Mouse (Mus musculus): ENCODE data around the gene Rbms1. TPM values are rescaled to one million over a fixed set of nuclear protein-coding genes. Genes with fewer than 3 reads are reported as not detected.

The Rbms1 gene
- polyA plus RNA-seq, 1 experiment from 2014 or later = 77.3 TPM

DNA sequence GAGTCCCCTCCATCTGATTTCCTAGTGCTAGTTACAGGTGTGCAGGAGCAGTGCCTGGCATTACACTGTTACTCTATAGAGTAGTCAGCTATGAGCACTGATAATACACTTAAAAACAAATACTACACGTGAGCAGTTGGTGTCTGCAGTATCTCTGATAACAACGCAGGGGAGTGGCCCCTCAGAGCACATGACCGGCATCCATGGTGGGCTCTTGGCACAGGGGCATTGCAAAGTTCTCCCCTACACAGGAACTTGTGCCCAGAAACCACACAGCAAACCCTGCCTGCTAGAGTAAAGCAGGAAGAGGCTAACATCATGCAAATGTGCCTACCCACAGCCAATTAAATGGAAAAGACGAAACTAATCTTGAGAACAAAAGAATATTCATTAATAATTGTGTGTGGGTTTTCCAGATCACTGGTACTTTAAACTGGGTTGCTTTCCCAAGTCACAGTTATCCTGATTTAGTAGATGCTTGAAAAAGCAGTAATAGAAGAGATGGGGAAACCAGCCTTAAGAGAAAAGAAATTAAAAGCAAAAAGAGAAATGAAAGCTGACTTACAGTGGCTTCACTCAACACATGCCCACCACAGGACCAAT lies 94.8 kb downstream of the Rbms1 start:
- ChIA-PET CTCF (interaction anchor here (1.1 kb wide), 2 partner anchors 8 to 12 kb away, joined by 3 read pairs; no protein-coding TSS in a partner anchor), POLR2A (interaction anchor here (0.6 kb wide), 1 partner anchor 444 kb away, joined by 7 read pairs; no protein-coding TSS in a partner anchor)
- in situ Hi-C loops (cut with MboI; ENCODE audit: low pct_unique_long_range_greater_than_20kb) = no loop called here
- DNase-seq (ENCODE audit: low read depth, low spot score) (no peak), ATAC-seq (no peak)
- no peaks in the 10 kb centered on the region for H3K27me3 ChIP-seq
- no peak for TF ChIP-seq CTCF (IDR thresholded peaks at IDR 0.05)

DNA sequence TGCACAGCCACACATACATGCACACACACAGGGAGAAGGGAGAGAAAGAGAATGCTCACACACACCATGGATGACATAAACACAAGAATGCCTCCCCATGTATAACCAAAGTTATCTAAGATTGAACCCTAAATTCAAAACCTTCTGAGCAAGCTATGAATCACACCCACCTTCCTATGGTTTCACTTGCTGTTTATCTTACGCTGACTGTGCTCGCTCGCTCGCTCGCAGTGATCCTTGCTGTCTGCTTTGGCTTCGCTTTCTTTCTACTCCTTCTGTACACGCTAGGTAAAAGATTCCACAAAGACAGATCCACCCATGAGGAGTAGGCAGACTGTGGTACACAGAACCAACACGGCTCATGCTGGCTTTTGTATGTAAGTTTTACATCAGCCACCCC lies 95.7 kb downstream of the Rbms1 start:
- in situ Hi-C loops (cut with MboI; ENCODE audit: low pct_unique_long_range_greater_than_20kb) = no loop called here
- ATAC-seq (no peak), DNase-seq (ENCODE audit: low read depth, low spot score) (no peak)
- no peaks in the 10 kb centered on the region for H3K27me3 ChIP-seq
- POLR2A ChIA-PET = no interaction called here
- CTCF ChIA-PET = no interaction called here
- TF ChIP-seq CTCF (IDR thresholded peaks at IDR 0.05) = no peak

DNA sequence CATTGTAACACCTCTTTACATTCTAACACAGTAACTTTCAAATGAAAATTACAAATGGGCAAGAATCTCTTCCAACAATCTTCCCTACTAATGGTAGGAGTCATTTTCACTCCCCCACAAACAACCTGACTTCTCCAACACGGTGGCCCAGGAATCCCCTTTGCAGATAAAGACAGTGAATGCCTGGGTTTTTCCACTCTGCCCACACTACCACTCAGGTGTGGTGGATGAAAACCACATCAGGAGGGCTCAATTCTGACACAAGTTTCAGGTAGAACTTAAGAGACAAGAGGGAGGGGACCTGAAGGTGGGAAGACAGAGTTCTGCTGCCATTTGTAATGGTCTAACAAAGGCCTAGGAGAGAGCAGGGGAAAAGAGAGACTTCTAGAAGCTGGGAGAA lies 97.1 kb downstream of the Rbms1 start:
- no peak for ATAC-seq
- no peak for TF ChIP-seq CTCF (IDR thresholded peaks at IDR 0.05)
- no peak for DNase-seq (ENCODE audit: low read depth, low spot score)
- POLR2A ChIA-PET = interaction anchor here (0.6 kb wide), 1 partner anchor 426 kb away, joined by 3 read pairs; no protein-coding TSS in a partner anchor
- no peaks in the 10 kb centered on the region for H3K27me3 ChIP-seq
- CTCF ChIA-PET = no interaction called here
- in situ Hi-C loops (cut with MboI; ENCODE audit: low pct_unique_long_range_greater_than_20kb) = no loop called here

DNA sequence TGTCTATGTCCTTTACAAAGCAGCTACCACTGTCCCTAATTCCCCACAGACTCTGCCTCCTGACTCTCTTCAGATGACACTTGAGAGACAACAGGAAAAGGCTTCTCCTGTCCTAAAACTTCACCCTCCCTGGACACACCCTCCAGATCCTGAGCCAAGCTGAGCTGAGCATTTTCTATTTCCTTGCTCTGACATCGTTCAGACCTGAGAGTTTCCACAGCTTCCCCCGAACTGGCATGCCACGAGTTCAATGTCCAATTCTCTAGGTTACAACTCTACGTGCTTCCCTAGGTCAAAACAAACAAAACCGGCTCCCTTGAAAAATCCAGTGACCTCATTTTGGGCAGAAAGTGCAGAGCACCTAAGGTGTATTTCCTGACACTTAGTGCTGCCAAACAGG lies 98.0 kb downstream of the Rbms1 start:
- ATAC-seq (no peak), DNase-seq (ENCODE audit: low read depth, low spot score) (no peak)
- no peak for TF ChIP-seq CTCF (IDR thresholded peaks at IDR 0.05)
- in situ Hi-C loops (cut with MboI; ENCODE audit: low pct_unique_long_range_greater_than_20kb) = no loop called here
- ChIA-PET POLR2A (interaction anchor here (0.6 kb wide), 1 partner anchor 432 kb away, joined by 3 read pairs; no protein-coding TSS in a partner anchor), CTCF (interaction anchor here (2.4 kb wide), 1 partner anchor 63 kb away, joined by 8 read pairs; no protein-coding TSS in a partner anchor)
- H3K27me3 ChIP-seq = no peaks in the 10 kb centered on the region

DNA sequence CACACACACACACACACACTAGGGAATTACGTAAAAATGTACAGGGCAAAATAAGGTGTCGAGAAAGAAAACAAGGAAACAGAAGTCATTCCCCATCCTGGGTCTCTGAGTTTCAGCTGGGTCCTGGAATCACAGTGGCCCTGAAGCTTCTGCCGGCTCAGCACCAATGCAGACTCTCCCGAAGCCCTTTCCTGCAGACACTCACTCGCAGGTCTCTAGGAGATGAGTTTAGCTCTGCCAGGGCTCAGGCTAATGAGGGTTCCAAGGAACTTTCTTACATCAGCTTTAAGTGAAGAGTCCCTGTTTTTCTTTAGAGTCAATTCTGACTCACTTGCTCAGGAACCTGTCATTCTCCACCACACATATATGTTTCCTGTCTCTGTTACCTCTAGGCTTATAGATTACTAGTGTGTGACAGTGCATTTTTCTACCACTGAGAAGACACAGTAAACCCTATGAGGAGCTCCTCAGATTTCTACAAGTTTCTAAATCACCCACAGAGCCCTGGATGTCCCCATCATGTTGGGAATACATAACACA lies 98.7 kb downstream of the Rbms1 start:
- ATAC-seq = no peak
- ChIA-PET CTCF (interaction anchor here (1.4 to 2.4 kb wide), 2 partner anchors 25 to 63 kb away, joined by 4 to 8 read pairs; no protein-coding TSS in a partner anchor), POLR2A (no interaction called here)
- DNase-seq (ENCODE audit: low read depth, low spot score) = no peak
- no peaks in the 10 kb centered on the region for H3K27me3 ChIP-seq
- no peak for TF ChIP-seq CTCF (IDR thresholded peaks at IDR 0.05)
- in situ Hi-C loops (cut with MboI; ENCODE audit: low pct_unique_long_range_greater_than_20kb) = no loop called here

DNA sequence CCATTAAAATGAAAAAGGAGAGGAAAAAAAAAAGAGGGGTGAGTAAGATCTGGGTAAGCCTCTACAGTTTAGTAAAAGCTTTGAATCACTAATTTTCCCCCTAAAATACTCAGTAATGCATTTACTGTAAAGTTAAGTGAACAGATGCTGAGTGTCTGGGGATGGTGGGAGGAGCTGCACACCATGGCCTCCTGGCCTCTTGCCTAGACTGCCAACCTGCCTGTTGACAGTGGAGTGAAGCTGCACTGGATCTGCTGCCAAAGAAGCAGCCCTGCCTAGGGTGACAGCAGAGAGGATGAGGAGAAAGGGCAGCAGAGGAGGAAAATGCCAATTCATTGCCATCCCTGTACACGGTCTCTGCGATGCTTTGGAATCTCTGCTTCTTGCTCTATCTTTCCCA lies 99.2 kb downstream of the Rbms1 start:
- POLR2A ChIA-PET = interaction anchor here (0.7 kb wide), 1 partner anchor 98 kb away, joined by 5 read pairs; no protein-coding TSS in a partner anchor
- in situ Hi-C loops (cut with MboI; ENCODE audit: low pct_unique_long_range_greater_than_20kb) = no loop called here
- TF ChIP-seq CTCF (IDR thresholded peaks at IDR 0.05) = no peak
- no peak for ATAC-seq
- CTCF ChIA-PET = interaction anchor here (1.4 to 2.4 kb wide), 2 partner anchors 24 to 62 kb away, joined by 4 to 8 read pairs; no protein-coding TSS in a partner anchor
- no peak for DNase-seq (ENCODE audit: low read depth, low spot score)
- H3K27me3 ChIP-seq = no peaks in the 10 kb centered on the region

DNA sequence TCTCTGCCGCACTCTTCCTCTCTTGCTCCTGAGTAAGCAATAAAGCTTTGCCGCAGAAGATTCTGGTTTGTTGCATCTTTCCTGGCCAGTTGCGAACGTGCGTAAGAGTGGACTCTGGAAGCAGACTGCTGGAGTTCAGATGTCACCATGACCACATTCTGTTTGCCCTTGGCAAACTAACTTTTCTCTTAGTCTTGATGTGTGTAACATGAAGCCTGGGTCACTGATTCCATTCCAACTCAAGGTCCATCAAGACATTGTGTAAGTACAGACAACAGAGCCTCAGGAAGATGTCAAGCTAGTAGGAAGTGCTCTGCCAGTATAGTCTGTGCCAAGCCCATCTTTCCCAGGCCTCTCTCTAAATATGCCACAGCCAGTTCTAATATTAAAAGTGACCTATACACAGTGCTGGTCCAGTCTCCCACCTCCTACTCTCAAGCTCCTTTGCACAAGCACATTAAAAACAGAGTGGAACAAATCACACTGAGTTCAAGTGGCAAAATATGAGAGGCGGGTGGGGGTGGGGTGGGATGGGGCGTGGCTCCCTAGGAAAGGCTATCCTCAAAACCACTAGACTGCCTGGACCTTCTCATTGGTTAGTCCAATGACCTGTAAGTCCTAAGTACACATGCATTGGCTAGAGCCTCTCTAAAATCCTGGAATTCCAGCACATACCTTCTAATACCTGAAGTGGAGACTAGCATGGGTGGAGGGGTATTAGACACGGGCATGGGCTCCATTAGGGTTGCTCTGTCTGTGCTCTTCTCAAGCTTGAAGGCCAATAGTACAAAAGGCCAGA lies 99.9 kb downstream of the Rbms1 start:
- no peak for TF ChIP-seq CTCF (IDR thresholded peaks at IDR 0.05)
- ATAC-seq (no peak), DNase-seq (ENCODE audit: low read depth, low spot score) (no peak)
- in situ Hi-C loops (cut with MboI; ENCODE audit: low pct_unique_long_range_greater_than_20kb) = no loop called here
- no peaks in the 10 kb centered on the region for H3K27me3 ChIP-seq
- ChIA-PET CTCF (interaction anchor here (1.4 to 2.4 kb wide), 2 partner anchors 23 to 61 kb away, joined by 4 to 8 read pairs; no protein-coding TSS in a partner anchor), POLR2A (interaction anchor here (0.7 kb wide), 1 partner anchor 99 kb away, joined by 5 read pairs; no protein-coding TSS in a partner anchor)

DNA sequence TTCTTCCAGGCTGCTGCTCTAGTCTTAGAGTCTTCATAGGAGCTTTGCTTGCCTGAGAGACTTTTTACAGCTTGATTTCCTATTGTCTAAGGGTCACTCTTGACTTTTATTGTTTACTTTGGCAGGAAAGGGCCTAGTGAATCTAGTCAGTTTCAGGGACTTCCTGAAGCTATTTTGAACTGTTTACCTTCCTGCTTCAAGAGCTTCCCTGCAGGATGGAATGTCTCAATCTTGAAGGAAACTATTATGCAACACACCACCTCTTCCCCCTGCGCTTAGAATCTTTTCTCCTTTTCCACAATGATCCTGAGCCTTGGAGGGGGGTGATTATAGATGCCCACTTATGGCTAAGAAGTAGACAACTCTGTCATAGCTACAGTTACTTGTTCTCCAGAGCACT lies 104.9 kb downstream of the Rbms1 start:
- ChIA-PET CTCF (no interaction called here), POLR2A (interaction anchor here (0.5 to 1.2 kb wide), 3 partner anchors 11 to 168 kb away, joined by 3 read pairs; no protein-coding TSS in a partner anchor)
- no peak for DNase-seq (ENCODE audit: low read depth, low spot score)
- in situ Hi-C loops (cut with MboI; ENCODE audit: low pct_unique_long_range_greater_than_20kb) = no loop called here
- no peak for TF ChIP-seq CTCF (IDR thresholded peaks at IDR 0.05)
- no peaks in the 10 kb centered on the region for H3K27me3 ChIP-seq
- ATAC-seq = no peak

DNA sequence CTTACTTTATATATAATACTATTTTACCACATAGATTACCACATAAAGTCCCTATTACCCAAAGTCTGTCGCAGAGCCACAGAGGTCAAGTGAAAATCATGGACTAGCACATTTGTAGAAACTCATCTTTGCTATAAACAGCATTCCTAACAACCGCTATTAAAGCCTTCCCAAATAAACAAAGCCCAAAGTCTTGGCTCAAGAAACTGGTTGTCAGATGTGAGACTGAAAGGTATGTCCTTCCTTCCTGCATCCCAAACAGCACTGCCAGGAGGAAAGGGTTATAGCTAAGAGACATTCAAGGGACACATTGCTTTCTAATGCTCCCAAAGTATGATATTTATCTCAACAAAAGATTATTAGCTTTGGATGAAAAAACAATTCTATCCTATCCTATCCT lies 106.9 kb downstream of the Rbms1 start:
- ChIA-PET CTCF (interaction anchor here (1.0 kb wide), 1 partner anchor 13 kb away, joined by 3 read pairs; no protein-coding TSS in a partner anchor), POLR2A (no interaction called here)
- DNase-seq (ENCODE audit: low read depth, low spot score) (no peak), ATAC-seq (no peak)
- no peak for TF ChIP-seq CTCF (IDR thresholded peaks at IDR 0.05)
- H3K27me3 ChIP-seq = no peaks in the 10 kb centered on the region
- in situ Hi-C loops (cut with MboI; ENCODE audit: low pct_unique_long_range_greater_than_20kb) = no loop called here

DNA sequence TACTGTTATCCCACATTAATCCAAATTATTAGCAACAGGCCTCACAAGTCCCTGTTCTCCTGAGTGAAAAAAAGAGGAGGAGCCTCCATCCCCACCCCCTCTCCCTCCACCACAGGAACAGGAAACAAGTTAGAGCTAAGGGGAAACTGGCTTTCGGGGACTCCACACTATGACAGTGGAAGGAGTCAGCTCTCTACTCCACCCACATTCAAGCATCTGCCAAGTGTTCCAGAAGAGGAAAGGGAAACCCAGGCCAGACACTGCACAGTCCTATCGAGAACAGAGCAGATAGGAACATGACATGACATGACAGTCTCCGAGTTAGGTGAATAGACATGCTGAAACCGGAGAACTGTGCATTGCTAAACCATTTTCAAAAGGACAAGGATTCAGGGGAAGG lies 108.0 kb downstream of the Rbms1 start:
- DNase-seq (ENCODE audit: low read depth, low spot score) (no peak), ATAC-seq (no peak)
- CTCF ChIA-PET = interaction anchor here (1.0 to 1.2 kb wide), 3 partner anchors 20 to 38 kb away, joined by 3 to 4 read pairs (median 3); no protein-coding TSS in a partner anchor
- no peak for TF ChIP-seq CTCF (IDR thresholded peaks at IDR 0.05)
- POLR2A ChIA-PET = interaction anchor here (0.6 kb wide), 1 partner anchor 95 kb away, joined by 5 read pairs; no protein-coding TSS in a partner anchor
- in situ Hi-C loops (cut with MboI; ENCODE audit: low pct_unique_long_range_greater_than_20kb) = no loop called here
- no peaks in the 10 kb centered on the region for H3K27me3 ChIP-seq
